Mouse (Mus musculus): ENCODE measurements around the gene Lrrc8a.

Lrrc8a gene

GRCm38 (mm10) chr2:30237199-30237880 is at the start of gene Lrrc8a:
Lrrc8a (plus strand) TSS chr2:30237715.
- DNase-seq = peak; percentile 100

GRCm38 (mm10) chr2:30191790-30192580 is 45.5 kb upstream of the Lrrc8a start:
- DNase-seq = no peak

- DNase-seq = no peak
These were observed 42.9 kb upstream of the Lrrc8a start for GRCm38 (mm10) chr2:30194656-30195055.

GRCm38 (mm10) chr2:30198021-30198420 is 39.5 kb upstream of the Lrrc8a start:
- DNase-seq = no peak

- DNase-seq = no peak
These were observed 37.5 kb upstream of the Lrrc8a start for GRCm38 (mm10) chr2:30199984-30200383.

GRCm38 (mm10) chr2:30200388-30200925 is 37.1 kb upstream of the Lrrc8a start:
- DNase-seq = no peak

- DNase-seq = no peak
These were observed 34.1 kb upstream of the Lrrc8a start for GRCm38 (mm10) chr2:30203439-30203838.

- DNase-seq = no peak
These were observed 32.3 kb upstream of the Lrrc8a start for GRCm38 (mm10) chr2:30205255-30205628.

GRCm38 (mm10) chr2:30205629-30206357 is 31.7 kb upstream of the Lrrc8a start, which contains the start of gene Kyat1:
Kyat1 (minus strand) TSS chr2:30205847.
- DNase-seq = peak; percentile 100

GRCm38 (mm10) chr2:30207401-30207800 is 30.1 kb upstream of the Lrrc8a start:
- DNase-seq = peak; percentile 82

GRCm38 (mm10) chr2:30207886-30208285 is 29.6 kb upstream of the Lrrc8a start:
- peak; percentile 87 for DNase-seq

- peak; percentile 50 for DNase-seq
These were observed 25.9 kb upstream of the Lrrc8a start for GRCm38 (mm10) chr2:30211408-30212168.

- DNase-seq = peak; percentile 74
These were observed 25.4 kb upstream of the Lrrc8a start for GRCm38 (mm10) chr2:30212169-30212545.

- DNase-seq = peak; percentile 87
These were observed 24.6 kb upstream of the Lrrc8a start for GRCm38 (mm10) chr2:30212951-30213350.

- peak; percentile 95 for DNase-seq
These were observed 22.8 kb upstream of the Lrrc8a start for GRCm38 (mm10) chr2:30214745-30215144.

- DNase-seq = peak; percentile 97
These were observed 22.0 kb upstream of the Lrrc8a start for GRCm38 (mm10) chr2:30215493-30215892.

GRCm38 (mm10) chr2:30216293-30216692 is 21.2 kb upstream of the Lrrc8a start:
- DNase-seq = peak; percentile 74

GRCm38 (mm10) chr2:30235593-30235992 is 1.9 kb upstream of the Lrrc8a start:
- peak; percentile 90 for DNase-seq

- peak; percentile 93 for DNase-seq
These were observed 903 bp upstream of the Lrrc8a start for GRCm38 (mm10) chr2:30236426-30237198.

- DNase-seq = no peak
These were observed 366 bp downstream of the Lrrc8a start for GRCm38 (mm10) chr2:30237881-30238280.

- peak; percentile 94 for DNase-seq
These were observed 1.5 kb downstream of the Lrrc8a start for GRCm38 (mm10) chr2:30238906-30239465.

All from heart, adult 11 months (tissue).